Mouse (Mus musculus) C2C12 (cell line): ENCODE results near the gene Npas2. TPM values are rescaled to one million over a fixed set of nuclear protein-coding genes. Genes with fewer than 3 reads are reported as not detected.

Experiments
- H3K27me3 ChIP-seq: one replicate; pipeline ENCODE4 v1.6.1; 2011; ENCODE audit not compliant: control insufficient read depth, insufficient read depth, insufficient read length
- H3K36me3 ChIP-seq: one replicate; pipeline ENCODE4 v1.6.1; 2011; ENCODE audit not compliant: control insufficient read depth, insufficient read depth
- H3K4me3 ChIP-seq: one replicate; pipeline ENCODE4 v1.5.1; 2011; ENCODE audit warnings: mild to moderate bottlenecking, control low read depth; ENCODE audit not compliant: poor library complexity, insufficient read depth, severe bottlenecking
- H3K79me2 ChIP-seq: one replicate; pipeline ENCODE4 v1.6.1; 2011; ENCODE audit not compliant: control insufficient read depth, insufficient read depth
- H3K79me3 ChIP-seq: one replicate; pipeline ENCODE4 v1.6.1; 2011; ENCODE audit warnings: low read depth, control low read depth
- H3ac ChIP-seq: one replicate; pipeline ENCODE3; 2011; ENCODE audit warnings: low read depth; ENCODE audit not compliant: control insufficient read depth, insufficient read length
- CEBPB ChIP-seq: IDR thresholded peaks from one replicate; pipeline ENCODE4 v1.6.1; 2011; ENCODE audit warnings: low read depth, mild to moderate bottlenecking, control low read depth, moderate library complexity
- CTCF ChIP-seq: IDR thresholded peaks from one replicate; pipeline ENCODE4 v1.5.1; 2011; ENCODE audit not compliant: control insufficient read depth, insufficient read depth, insufficient read length
- FOSL1 ChIP-seq: IDR thresholded peaks from one replicate; pipeline ENCODE4 v1.8.0; 2011; ENCODE audit warnings: mild to moderate bottlenecking, low read length; ENCODE audit not compliant: poor library complexity, insufficient read depth, severe bottlenecking
- MAX ChIP-seq: IDR thresholded peaks from one replicate; pipeline ENCODE4 v1.6.1; 2011; ENCODE audit warnings: mild to moderate bottlenecking, control low read depth
- MYOD1 ChIP-seq: IDR thresholded peaks from one replicate; pipeline ENCODE4 v1.6.1; 2011; ENCODE audit warnings: low read depth; ENCODE audit not compliant: control insufficient read depth, insufficient read length
- MYOG ChIP-seq: IDR thresholded peaks from one replicate; pipeline ENCODE4 v1.6.1; 2011; ENCODE audit not compliant: control insufficient read depth, insufficient read length; ENCODE audit errors: extremely low read depth
- USF1 ChIP-seq: IDR thresholded peaks from one replicate; pipeline ENCODE4 v1.6.1; 2011; ENCODE audit warnings: low read depth, mild to moderate bottlenecking, control low read depth, moderate library complexity
- polyA plus RNA-seq: library from polyadenylated mRNA; unstranded; fragments of >200 nt; fragmentation: generic; extraction: Trizol; gene quantifications from one replicate; pipeline ENCODE4 v1.2.1, GENCODE M21; 2012; ENCODE audit warnings: missing spikeins

Gene Npas2
- polyA plus RNA-seq, 1 experiment = not detected

GRCm38 (mm10) chr1:39307291-39307690 is 113.8 kb downstream of the Npas2 start:
- no peaks in the 10 kb centered on the region for H3K36me3 ChIP-seq
- TF ChIP-seq CEBPB = no peak
- TF ChIP-seq CTCF = no peak
- no peak for TF ChIP-seq USF1
- TF ChIP-seq MYOD1 = no peak
- no peak for TF ChIP-seq MYOG

DNA sequence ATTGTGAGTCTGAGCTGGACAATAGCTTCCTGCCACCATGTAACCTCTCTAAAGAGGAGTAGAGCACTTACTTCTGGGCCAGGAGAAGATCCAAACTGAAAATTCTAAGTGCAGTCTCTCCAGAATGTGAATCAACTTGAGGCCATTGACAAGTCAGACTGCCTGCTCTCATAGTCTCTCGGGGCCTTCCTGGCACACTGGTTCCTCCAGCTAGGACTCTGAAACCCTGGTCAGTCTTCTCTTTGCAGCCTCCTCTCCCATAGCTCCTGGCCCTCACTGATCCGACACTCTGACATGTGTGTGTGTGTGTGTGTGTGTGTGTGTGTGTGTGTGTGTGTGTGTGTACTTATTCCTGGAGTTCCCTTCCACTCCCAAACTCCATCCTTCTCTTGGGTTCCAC is 114.4 kb downstream of the Npas2 start:
- TF ChIP-seq MAX (no peak), FOSL1 (no peak), USF1 (no peak), MYOG (no peak), MYOD1 (no peak), CTCF (no peak), CEBPB (no peak)
- H3K36me3 ChIP-seq = no peaks in the 10 kb centered on the region

More at GRCm38 (mm10) chr1:39307291-39307690, 113.8 kb downstream of the Npas2 start:
- no peaks in the 10 kb centered on the region for H3K79me2 ChIP-seq
- H3K27me3 ChIP-seq = no peaks in the 10 kb centered on the region
- no peak overlapping the region for H3K4me3 ChIP-seq
- no peaks in the 10 kb centered on the region for H3K79me3 ChIP-seq
- H3ac ChIP-seq = no peak overlapping the region

DNA sequence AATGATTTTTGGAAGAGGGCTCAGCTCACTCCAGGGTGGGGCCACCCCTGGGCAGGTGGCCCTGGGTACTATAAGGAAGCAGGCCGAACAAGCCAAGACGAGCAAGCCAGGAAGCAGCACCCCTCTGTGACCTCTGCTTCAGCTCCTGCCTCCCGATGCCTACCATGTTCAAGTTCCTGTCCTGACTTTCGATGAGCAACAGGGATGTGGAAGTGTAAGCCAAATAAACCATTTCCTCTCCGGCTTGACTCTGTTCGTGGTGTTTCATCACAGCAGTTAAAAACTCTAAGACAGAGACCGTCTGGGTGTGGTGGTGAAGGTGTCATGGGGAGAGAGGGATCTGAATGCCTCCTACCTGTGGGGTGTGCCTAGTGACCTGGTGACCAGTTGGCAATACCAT is 116.0 kb downstream of the Npas2 start:
- no peak for TF ChIP-seq MYOG
- no peak for TF ChIP-seq MYOD1
- no peak for TF ChIP-seq CEBPB
- no peak for TF ChIP-seq CTCF
- no peak for TF ChIP-seq MAX
- no peak for TF ChIP-seq FOSL1
- no peak for TF ChIP-seq USF1
- H3K27me3 ChIP-seq = no peaks in the 10 kb centered on the region
- H3K4me3 ChIP-seq = no peak overlapping the region
- H3ac ChIP-seq = no peak overlapping the region
- no peaks in the 10 kb centered on the region for H3K79me2 ChIP-seq
- H3K36me3 ChIP-seq = no peaks in the 10 kb centered on the region
- no peaks in the 10 kb centered on the region for H3K79me3 ChIP-seq

More for the DNA sequence above, 114.4 kb downstream of the Npas2 start:
- Histone ChIP-seq H3K79me2 (no peaks in the 10 kb centered on the region), H3K79me3 (no peaks in the 10 kb centered on the region), H3K27me3 (no peaks in the 10 kb centered on the region), H3K4me3 (no peak overlapping the region), H3ac (no peak overlapping the region)

- Histone ChIP-seq H3K79me2 (no peaks in the 10 kb centered on the region), H3K36me3 (no peaks in the 10 kb centered on the region), H3K4me3 (no peak overlapping the region), H3K79me3 (no peaks in the 10 kb centered on the region), H3ac (no peak overlapping the region), H3K27me3 (no peaks in the 10 kb centered on the region)
- TF ChIP-seq MYOG = no peak
- TF ChIP-seq MAX = no peak
- no peak for TF ChIP-seq MYOD1
- TF ChIP-seq USF1 = no peak
- TF ChIP-seq CEBPB = no peak
- TF ChIP-seq CTCF = no peak
- TF ChIP-seq FOSL1 = no peak
Observed at GRCm38 (mm10) chr1:39312345-39312967, 118.9 kb downstream of the Npas2 start.

DNA sequence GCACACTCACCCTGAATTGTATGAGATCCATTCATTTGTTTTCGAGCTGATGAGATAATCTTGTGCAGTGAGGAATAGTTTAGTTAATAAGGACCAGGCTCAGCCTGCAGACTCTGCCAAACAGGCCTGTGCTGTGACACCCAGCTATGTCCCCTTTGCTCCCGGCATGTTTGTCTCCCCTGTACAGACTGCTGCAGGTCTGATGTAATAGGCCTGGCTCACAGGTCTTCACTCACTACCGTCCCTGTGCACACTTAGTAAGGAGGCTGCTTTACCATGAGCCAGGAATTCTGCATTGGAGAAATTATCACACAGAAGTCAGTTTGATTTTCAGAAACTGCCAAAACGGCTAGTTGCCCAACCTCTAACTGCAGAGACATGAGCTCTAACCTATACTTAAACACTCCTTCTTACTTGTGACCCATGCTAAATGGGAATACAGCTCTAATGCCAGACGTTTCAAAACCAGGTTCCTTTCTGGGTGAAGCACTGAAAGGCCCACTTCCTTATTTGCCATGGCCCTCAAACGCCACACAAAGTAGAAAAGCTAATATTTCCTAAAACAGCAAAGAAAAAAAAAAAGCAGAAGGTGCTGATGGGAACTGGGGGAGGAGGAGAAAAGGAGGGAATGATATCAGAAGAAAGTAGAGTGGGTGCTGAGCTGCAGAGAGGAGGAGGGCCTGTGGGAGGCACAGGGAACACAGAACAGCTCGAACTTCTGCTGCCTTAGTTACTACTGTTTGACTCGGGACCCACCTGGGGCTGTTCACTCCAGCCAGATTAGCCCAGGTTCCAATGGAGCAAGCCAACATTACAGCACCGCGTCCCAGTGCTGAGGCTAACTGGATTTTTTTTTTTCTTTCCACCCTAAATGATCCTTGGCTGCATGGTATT is 120.1 kb downstream of the Npas2 start:
- Histone ChIP-seq H3ac (no peak overlapping the region), H3K79me3 (no peaks in the 10 kb centered on the region), H3K27me3 (no peaks in the 10 kb centered on the region), H3K36me3 (no peaks in the 10 kb centered on the region), H3K4me3 (no peak overlapping the region), H3K79me2 (no peaks in the 10 kb centered on the region)
- TF ChIP-seq MYOG (no peak), USF1 (no peak), MAX (no peak), FOSL1 (no peak), MYOD1 (no peak), CTCF (no peak), CEBPB (no peak)
